Mouse (Mus musculus) gastrocnemius, adult 2 months (tissue): Measurements from ENCODE around the gene Por. TPM values are rescaled to one million over a fixed set of nuclear protein-coding genes. Genes with fewer than 3 reads are reported as not detected.

ENCODE experiments used
- DNase-seq: peaks from one replicate; pipeline ENCODE4 v3.0.0; 2022
- H3K27ac ChIP-seq: fragments of 200-600 bp; 2 replicates; pipeline ENCODE4 v1.8.1; 2022; ENCODE audit warnings: mild to moderate bottlenecking
- H3K4me3 ChIP-seq: fragments of 200-600 bp; 2 replicates; pipeline ENCODE4 v1.8.1; 2022; ENCODE audit warnings: mild to moderate bottlenecking, moderate library complexity
- CTCF ChIP-seq: fragments of 200-600 bp; IDR thresholded peaks from 2 replicates; pipeline ENCODE4 v1.8.1; 2022; ENCODE audit warnings: antibody characterized with exemption, mild to moderate bottlenecking, moderate library complexity
- intact Hi-C: fragments of 180-260 bp; cut with DNase I; formaldehyde crosslinking; loops from one replicate; pipeline ENCODE4 v1.15.1; 2025
- total RNA-seq, 2 experiments: library from RNA; stranded (reverse); gene quantifications; 2 replicates each; pipeline ENCODE4 v1.2.3; 2021

Gene Por
- total RNA-seq, 2 experiments from 2014 or later, result 31.4 to 32.7 TPM

- DNase-seq, result no peak
- Histone ChIP-seq H3K27ac (peak overlapping the region; percentile 46), H3K4me3 (peak overlapping the region; percentile 85)
- TF ChIP-seq CTCF, result no peak
- intact Hi-C loops, result loop anchor here (5.0 kb wide), 1 partner anchor 37 kb away; no protein-coding TSS in a partner anchor
Measured at GRCm38 (mm10) chr5:135690401-135690800, 20.6 kb downstream of the Por start.

DNA sequence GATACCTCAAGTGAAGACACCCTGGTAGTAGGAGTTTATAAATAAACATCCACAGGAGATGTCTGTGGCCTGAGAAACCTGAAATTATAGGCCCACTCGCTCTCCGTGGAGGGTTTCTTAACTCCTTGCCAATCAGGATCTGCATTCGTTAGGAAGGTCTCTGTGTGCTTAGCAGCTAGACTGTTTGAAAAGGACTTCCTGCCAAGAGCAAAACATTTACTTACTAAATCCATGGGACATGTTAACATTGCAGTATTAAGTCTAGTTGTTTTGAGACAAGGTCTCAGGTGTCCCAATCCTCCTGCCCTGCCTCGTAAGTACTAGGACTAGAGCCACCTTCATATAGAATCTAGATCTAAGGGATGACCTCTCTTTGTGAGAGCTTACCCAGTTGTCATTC lies 21.4 kb downstream of the Por start:
- no peak for DNase-seq

DNA sequence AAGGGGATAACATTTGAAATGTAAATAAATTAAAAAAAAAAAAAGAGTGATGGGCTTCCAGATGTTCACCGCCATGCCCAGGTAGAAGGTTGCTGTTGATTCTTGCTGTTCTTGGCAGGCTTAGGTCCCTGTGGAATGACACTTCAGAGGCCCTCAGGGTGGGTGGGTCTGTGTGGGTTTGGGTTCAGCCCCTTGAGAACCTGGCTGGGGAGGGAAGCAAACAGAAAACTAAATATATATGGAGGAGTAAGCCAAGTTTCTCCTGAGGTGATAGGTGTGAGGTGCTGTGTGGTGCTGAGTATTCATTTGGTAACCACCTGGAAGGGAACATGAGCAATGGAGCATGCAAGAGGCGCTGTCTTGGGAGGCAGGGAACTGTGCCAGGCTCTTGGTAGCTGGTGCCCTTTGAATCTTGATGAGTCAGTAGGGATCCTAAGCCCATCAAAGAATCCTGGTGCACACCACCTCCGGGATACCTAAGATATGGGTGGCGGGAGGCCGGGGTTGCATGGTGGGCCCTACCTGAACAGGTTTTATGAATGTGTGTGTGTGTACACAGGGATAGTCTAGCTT lies 23.5 kb downstream of the Por start:
- H3K4me3 ChIP-seq, result no peak overlapping the region
- intact Hi-C loops, result loop anchor here (5.0 kb wide), 1 partner anchor 34 kb away; no protein-coding TSS in a partner anchor

More for the DNA sequence above, 21.4 kb downstream of the Por start:
- no peak for TF ChIP-seq CTCF
- intact Hi-C loops, result loop anchor here (5.0 kb wide), 1 partner anchor 36 kb away; no protein-coding TSS in a partner anchor
- H3K4me3 ChIP-seq, result no peak overlapping the region
- H3K27ac ChIP-seq, result peak overlapping the region; percentile 28; the same call in 1 of the 2 replicates

GRCm38 (mm10) chr5:135695277-135695721 lies 25.5 kb downstream of the Por start:
- H3K4me3 ChIP-seq, result no peak overlapping the region
- peak; percentile 42 for DNase-seq
- intact Hi-C loops, result no loop called here
- peak overlapping the region; percentile 73 for H3K27ac ChIP-seq
- no peak for TF ChIP-seq CTCF

More for the DNA sequence above, 23.5 kb downstream of the Por start:
- peak overlapping the region; percentile 43; the same call in 1 of the 2 replicates for H3K27ac ChIP-seq
- peak; percentile 54 for DNase-seq
- no peak for TF ChIP-seq CTCF

DNA sequence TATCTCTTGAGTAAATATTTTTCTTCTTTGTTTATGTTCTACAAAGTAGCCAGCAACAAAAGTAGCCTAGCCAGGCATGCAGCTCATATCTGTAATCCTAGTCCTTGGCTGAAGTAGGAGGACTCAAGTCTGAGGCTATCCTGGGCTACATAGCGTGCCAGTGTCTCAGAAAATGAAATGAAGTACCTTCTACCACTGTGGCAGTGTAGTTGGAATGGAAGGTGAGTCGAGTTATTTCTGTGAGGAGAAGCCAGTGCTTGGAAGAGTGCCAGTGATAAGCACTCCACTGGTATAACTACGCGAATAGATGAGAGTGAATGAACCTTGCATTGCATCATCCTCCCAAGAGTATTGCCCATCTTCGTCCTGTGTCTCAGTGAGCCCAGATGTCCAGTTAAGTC lies 27.9 kb downstream of the Por start:
- peak overlapping the region; percentile 35; the same call in 1 of the 2 replicates for H3K27ac ChIP-seq
- TF ChIP-seq CTCF, result no peak
- H3K4me3 ChIP-seq, result no peak overlapping the region
- intact Hi-C loops, result no loop called here
- no peak for DNase-seq

- no peak for DNase-seq
- TF ChIP-seq CTCF, result no peak
- Histone ChIP-seq H3K4me3 (no peak overlapping the region), H3K27ac (peak overlapping the region; percentile 64)
- intact Hi-C loops, result no loop called here
Measured at GRCm38 (mm10) chr5:135701601-135702000, 31.8 kb downstream of the Por start.

- intact Hi-C loops, result no loop called here
- DNase-seq, result no peak
- no peak overlapping the region for H3K4me3 ChIP-seq
- peak overlapping the region; percentile 74; the same call in 1 of the 2 replicates for H3K27ac ChIP-seq
- TF ChIP-seq CTCF, result no peak
Measured at GRCm38 (mm10) chr5:135702190-135702589, 32.4 kb downstream of the Por start.

- DNase-seq, result no peak
- Histone ChIP-seq H3K27ac (peak overlapping the region; percentile 74), H3K4me3 (no peak overlapping the region)
- TF ChIP-seq CTCF, result no peak
- intact Hi-C loops, result no loop called here
Measured at GRCm38 (mm10) chr5:135702682-135703192, 32.9 kb downstream of the Por start.

DNA sequence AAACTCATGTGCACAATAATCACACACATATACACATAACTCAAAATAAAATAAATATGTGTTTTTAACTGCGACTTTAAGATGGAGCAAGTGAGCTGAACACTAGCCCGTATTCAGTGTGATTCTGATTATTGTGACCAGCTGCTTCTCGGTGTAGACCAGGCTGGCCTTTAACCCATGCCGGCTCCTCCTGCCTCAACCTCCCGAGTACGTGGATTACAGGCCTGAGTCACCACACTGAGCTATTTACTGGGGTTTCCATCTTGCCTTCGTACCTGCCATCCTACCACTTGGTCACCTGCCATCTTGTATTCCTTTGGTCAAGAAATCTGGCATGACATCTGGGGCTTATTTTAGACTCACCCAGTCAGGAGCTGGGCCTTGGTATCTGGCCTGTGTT lies 33.6 kb downstream of the Por start:
- no peak overlapping the region for H3K4me3 ChIP-seq
- no peak for DNase-seq
- TF ChIP-seq CTCF, result no peak
- H3K27ac ChIP-seq, result peak overlapping the region; percentile 74; the same call in 1 of the 2 replicates
- intact Hi-C loops, result no loop called here

DNA sequence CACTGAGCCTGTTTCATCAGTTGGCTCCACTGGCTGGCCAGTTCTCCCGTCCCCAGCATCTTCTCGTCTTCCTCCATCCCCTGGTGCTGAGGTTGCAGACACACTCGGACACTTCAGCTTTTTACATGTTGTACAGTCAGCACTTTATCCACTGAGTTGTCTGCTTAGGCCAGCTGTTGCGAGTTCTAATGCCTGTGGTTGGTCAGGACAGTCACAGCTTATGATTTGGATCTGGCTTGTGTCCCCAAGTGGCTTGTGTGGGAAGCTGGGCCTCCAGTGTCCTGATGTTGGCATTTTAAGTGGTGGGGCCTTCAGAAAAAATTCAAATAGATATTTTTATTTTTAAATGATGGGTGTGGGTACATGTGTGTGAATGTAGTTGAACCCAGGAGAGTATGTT lies 35.5 kb downstream of the Por start:
- DNase-seq, result no peak
- TF ChIP-seq CTCF, result no peak
- Histone ChIP-seq H3K4me3 (no peak overlapping the region), H3K27ac (no peak overlapping the region)
- intact Hi-C loops, result no loop called here

DNA sequence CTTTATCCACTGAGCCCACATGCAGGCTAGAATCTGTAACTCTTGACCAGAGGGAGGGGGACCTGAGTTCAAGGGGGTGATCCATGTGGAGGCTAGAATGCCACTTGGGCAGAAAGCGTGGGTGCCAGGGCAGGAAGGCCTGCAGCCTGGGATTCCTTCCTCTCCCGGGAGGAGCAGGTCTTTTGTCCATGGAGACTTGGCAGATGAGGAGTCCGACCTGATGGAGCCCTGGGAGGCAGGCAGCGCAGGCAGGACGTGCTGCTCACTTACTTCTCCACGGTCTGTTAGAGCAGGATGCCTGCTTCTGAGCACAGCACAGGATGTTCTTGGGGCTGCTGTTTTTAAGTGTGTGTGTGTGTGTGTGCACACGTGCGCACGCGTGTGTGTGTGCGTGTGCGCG lies 37.2 kb downstream of the Por start:
- Histone ChIP-seq H3K4me3 (no peak overlapping the region), H3K27ac (peak overlapping the region; percentile 83)
- DNase-seq, result no peak
- TF ChIP-seq CTCF, result no peak
- intact Hi-C loops, result no loop called here

DNA sequence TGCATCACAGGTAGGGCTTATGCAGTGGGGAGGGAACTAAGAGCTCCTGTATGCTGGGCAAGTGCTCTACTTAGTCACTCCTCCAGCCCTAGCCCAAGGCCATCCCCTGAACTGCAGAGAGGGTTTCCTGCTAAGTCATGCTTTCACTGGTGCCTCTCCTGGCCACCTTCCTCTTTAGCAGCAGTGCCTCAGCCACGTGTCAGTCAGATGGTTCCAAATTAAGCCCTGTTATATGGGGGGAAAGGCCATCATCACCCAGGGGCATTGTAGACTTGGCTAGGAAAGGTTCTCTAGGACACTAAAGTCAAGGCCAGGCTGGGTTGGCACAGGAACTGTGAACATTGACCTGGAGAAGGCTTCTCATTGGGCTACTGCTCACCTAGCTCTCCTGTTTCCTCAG lies 38.0 kb downstream of the Por start:
- no peak for TF ChIP-seq CTCF
- intact Hi-C loops, result no loop called here
- H3K4me3 ChIP-seq, result no peak overlapping the region
- DNase-seq, result peak; percentile 65
- peak overlapping the region; percentile 83 for H3K27ac ChIP-seq

DNA sequence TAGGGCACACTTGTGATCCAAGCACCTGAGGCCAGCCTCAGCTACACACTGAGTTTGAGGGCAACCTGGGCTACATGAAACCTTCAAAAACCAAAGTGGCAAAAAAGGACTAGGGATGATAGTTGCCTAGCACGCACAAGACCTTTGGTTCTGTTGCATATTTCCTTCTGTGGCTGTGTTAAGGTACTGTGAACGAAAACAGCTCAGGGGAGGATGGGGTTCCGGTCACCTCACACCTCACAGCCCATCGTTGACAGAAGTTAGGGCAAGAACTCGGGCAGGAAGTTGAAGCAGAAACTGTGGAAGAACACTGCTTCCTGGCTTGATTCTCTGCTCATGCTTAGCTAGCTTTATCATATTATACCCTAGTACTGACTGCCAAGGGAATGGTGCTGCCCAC lies 39.9 kb downstream of the Por start:
- Histone ChIP-seq H3K27ac (0 out of 2 replicates have a peak overlapping the region, but pooled peaks have one; percentile 10), H3K4me3 (no peak overlapping the region)
- DNase-seq, result no peak
- no peak for TF ChIP-seq CTCF
- intact Hi-C loops, result no loop called here

DNA sequence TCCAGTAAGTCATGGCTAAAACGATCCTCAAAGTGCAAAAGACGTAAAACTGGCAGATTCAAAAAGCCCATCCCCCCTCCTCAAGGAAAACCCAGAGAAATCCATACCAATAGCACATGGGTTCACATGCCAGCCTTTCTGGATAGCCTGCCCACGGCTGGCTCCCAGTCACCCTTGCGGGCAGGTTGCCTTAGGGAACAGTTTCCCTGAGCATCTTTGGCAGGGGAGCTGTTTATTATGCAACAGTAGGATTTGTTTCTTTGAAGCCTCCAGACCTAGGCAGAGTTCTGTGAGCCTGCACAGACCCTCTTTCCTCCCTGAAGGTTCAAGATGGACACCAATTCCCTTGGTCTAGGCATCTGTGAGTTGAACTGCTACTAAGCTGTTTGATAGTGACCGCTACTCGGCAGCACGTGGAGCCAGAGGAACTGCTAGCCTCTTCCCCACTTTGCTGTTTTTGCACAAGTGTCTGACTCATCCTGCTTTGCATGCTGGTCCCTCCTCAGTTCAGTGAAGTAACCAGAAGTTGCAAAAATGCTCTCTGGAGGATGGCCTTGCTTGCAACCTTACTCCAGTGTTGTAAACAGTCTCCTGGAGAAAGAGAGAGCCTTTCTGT lies 40.9 kb downstream of the Por start:
- Histone ChIP-seq H3K27ac (peak overlapping the region; percentile 81), H3K4me3 (no peak overlapping the region)
- DNase-seq, result peak; percentile 69
- intact Hi-C loops, result no loop called here
- TF ChIP-seq CTCF, result no peak
